Mouse (Mus musculus) forebrain, embryonic 11.5 days (tissue): ENCODE measurements around the gene Pdcd2. TPM values are rescaled to one million over a fixed set of nuclear protein-coding genes. Genes with fewer than 3 reads are reported as not detected.
"Not testable (repeated sequence)": the region's sequence is repeated elsewhere in the genome, so short reads cannot be mapped to it uniquely, and the experiment has no call there.

ENCODE experiments used
- ATAC-seq: fragments of 200-750 bp; cut with Nextera tagmentation; replicated peaks from 2 replicates; pipeline ENCODE4 v1.8.0; 2017; ENCODE audit warnings: moderate TSS enrichment; ENCODE audit not compliant: low FRiP score
- DNase-seq: peaks from one replicate; pipeline ENCODE4 v3.0.0-alpha.2; 2017; ENCODE audit warnings: low spot score
- H3K27ac ChIP-seq: fragments of 300-500 bp; sonication (generic); 2 replicates; pipeline ENCODE4 v1.5.1; 2014; ENCODE audit warnings: low read depth, low read length
- H3K27me3 ChIP-seq: fragments of 300-500 bp; sonication (generic); 2 replicates; pipeline ENCODE4 v1.6.1; 2014; ENCODE audit warnings: mild to moderate bottlenecking, low read length, mixed read lengths; ENCODE audit not compliant: control insufficient read depth, insufficient read depth
- H3K36me3 ChIP-seq: fragments of 300-500 bp; sonication (generic); 2 replicates; pipeline ENCODE4 v1.6.1; 2014; ENCODE audit warnings: mild to moderate bottlenecking, low read length, moderate library complexity, mixed read lengths; ENCODE audit not compliant: control insufficient read depth, insufficient read depth
- H3K4me1 ChIP-seq: fragments of 300-500 bp; sonication (generic); replicated peaks from 2 replicates; pipeline ENCODE4 v1.6.1; 2014; ENCODE audit warnings: low read length, mixed read lengths; ENCODE audit not compliant: control insufficient read depth, insufficient read depth
- H3K4me2 ChIP-seq: fragments of 300-500 bp; sonication (generic); 2 replicates; pipeline ENCODE4 v1.6.1; 2014; ENCODE audit warnings: low read depth, mild to moderate bottlenecking, low read length, moderate library complexity, mixed read lengths; ENCODE audit not compliant: severe bottlenecking
- H3K4me3 ChIP-seq: fragments of 300-500 bp; sonication (generic); 2 replicates; pipeline ENCODE4 v1.5.1; 2014; ENCODE audit warnings: low read depth, low read length
- H3K9ac ChIP-seq: fragments of 300-500 bp; sonication (generic); 2 replicates; pipeline ENCODE4 v1.6.1; 2014; ENCODE audit warnings: low read length
- H3K9me3 ChIP-seq: fragments of 300-500 bp; sonication (generic); 2 replicates; pipeline ENCODE4 v1.6.1; 2016; ENCODE audit warnings: low read length, mixed read lengths; ENCODE audit not compliant: control insufficient read depth
- WGBS: fragments of 180-500 bp; shearing (Covaris S2); extraction: QIAGEN DNeasy Blood & Tissue Kit; methylation state at CpG from one replicate; pipeline ENCODE4 v1.1.7; 2014; 5-methylcytosine and 5-hydroxymethylcytosine counted together
- polyA plus RNA-seq: library from polyadenylated mRNA; unstranded; fragments of >200 nt; fragmentation: Nextera tagmentation; extraction: Ambion mirVana; gene quantifications from 2 replicates; pipeline ENCODE4 v1.2.1, GENCODE M21; 2014

Gene Pdcd2
- polyA plus RNA-seq, 1 experiment from 2014 or later: 53.0 TPM

DNA sequence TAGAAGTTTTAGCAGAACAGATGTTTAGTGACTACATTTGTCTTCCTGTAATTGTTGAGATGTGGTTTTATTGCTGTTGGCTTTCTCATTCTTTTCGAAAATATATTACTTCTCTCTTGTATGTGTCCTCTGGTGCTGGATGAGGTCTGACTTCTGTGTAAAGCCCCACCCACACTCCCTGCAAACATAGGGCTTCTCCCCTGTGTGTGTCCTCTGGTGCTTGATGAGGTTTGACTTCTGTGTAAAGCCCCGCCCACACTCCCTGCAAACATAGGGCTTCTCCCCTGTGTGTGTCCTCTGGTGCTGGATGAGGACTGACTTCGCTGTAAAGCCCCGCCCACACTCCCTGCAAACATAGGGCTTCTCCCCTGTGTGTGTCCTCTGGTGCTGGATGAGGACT is 16.8 kb upstream of the Pdcd2 start:
- not testable (repeated sequence) for H3K4me3 ChIP-seq, ATAC-seq, DNase-seq, H3K27me3 ChIP-seq, H3K27ac ChIP-seq, H3K36me3 ChIP-seq, H3K4me2 ChIP-seq, H3K9me3 ChIP-seq, H3K4me1 ChIP-seq, H3K9ac ChIP-seq
- 69% methylated on average over 3 of the region's 4 CpGs for WGBS

DNA sequence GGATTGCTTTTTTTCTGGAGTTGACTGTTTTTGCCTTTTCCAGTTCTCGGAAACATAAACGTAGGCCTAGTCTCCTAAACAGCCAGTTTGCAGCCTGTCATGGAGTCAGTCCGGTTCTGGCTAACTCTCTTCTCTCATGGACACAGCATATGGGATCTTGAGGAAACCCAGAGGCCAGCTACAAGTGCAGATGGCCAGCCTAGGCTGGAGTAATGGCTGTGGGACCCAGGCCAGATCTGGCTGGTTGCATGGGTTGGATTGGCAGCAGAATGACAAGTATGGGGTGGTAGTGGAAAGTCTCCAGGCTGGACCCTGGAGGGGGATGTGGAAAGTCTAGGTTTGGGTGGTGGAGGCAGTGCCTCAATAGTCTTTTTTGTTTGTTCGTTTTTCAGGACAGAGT is 13.2 kb upstream of the Pdcd2 start:
- H3K27me3 ChIP-seq: peaks cover 6% of the 10 kb centered on the region
- H3K4me3 ChIP-seq: no peak overlapping the region
- no peak overlapping the region for H3K9ac ChIP-seq
- no peaks in the 10 kb centered on the region for H3K4me1 ChIP-seq
- 81% methylated on average over 4 of the region's 4 CpGs for WGBS
- H3K27ac ChIP-seq: no peak overlapping the region
- ATAC-seq (no peak), DNase-seq (no peak)
- no peaks in the 10 kb centered on the region for H3K36me3 ChIP-seq
- H3K4me2 ChIP-seq: no peak overlapping the region
- no peaks in the 10 kb centered on the region for H3K9me3 ChIP-seq

GRCm38 (mm10) chr17:15536457-15536904 is 9.4 kb upstream of the Pdcd2 start:
- Histone ChIP-seq H3K4me2 (peak overlapping the region; percentile 88), H3K4me1 (no peaks in the 10 kb centered on the region), H3K4me3 (peak overlapping the region; percentile 42), H3K9me3 (no peaks in the 10 kb centered on the region), H3K36me3 (no peaks in the 10 kb centered on the region), H3K27ac (no peak overlapping the region), H3K9ac (peak overlapping the region; percentile 56), H3K27me3 (peaks cover 8% of the 10 kb centered on the region)
- ATAC-seq: peak; percentile 53; the same call in 1 of the 2 replicates
- 1% methylated on average over 33 of the region's 33 CpGs for WGBS
- DNase-seq: peak; percentile 70

DNA sequence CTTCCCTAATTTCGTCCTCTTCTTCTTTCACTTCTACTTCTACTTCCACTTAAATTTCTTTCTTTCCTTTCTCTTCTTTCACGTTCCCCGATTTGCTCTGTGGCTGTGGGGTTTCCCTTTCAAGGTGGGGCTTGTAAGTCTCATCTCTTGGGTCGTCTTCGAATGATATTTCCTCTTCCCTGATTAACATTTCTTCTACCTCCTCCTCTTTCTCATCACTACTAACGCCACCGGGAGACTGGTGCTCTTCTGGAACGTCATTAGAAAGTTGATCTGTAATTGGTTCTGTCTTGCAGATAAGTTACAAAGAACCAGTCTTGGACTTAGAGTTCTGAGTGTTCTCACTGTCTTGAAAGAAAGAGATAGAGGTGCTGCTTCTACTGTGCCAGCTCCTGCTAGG is 8.8 kb upstream of the Pdcd2 start:
- Histone ChIP-seq H3K4me1 (no peaks in the 10 kb centered on the region), H3K4me2 (peak overlapping the region; percentile 88), H3K9me3 (no peaks in the 10 kb centered on the region), H3K36me3 (no peaks in the 10 kb centered on the region), H3K27me3 (peaks cover 8% of the 10 kb centered on the region), H3K27ac (no peak overlapping the region), H3K9ac (peak overlapping the region; percentile 56; the same call in 1 of the 2 replicates), H3K4me3 (peak overlapping the region; percentile 42)
- 23% methylated on average over 8 of the region's 8 CpGs for WGBS
- no peak for DNase-seq
- no peak for ATAC-seq

- no peak overlapping the region for H3K4me3 ChIP-seq
- no peaks in the 10 kb centered on the region for H3K9me3 ChIP-seq
- DNase-seq: no peak
- H3K27me3 ChIP-seq: peaks cover 8% of the 10 kb centered on the region
- H3K4me2 ChIP-seq: no peak overlapping the region
- no peaks in the 10 kb centered on the region for H3K36me3 ChIP-seq
- no peak overlapping the region for H3K27ac ChIP-seq
- WGBS: 65% methylated on average over 11 of the region's 11 CpGs
- H3K9ac ChIP-seq: no peak overlapping the region
- H3K4me1 ChIP-seq: no peaks in the 10 kb centered on the region
- no peak for ATAC-seq
These were observed 8.2 kb upstream of the Pdcd2 start for GRCm38 (mm10) chr17:15535162-15535800.

- H3K27ac ChIP-seq: no peak overlapping the region
- H3K4me2 ChIP-seq: no peak overlapping the region
- peaks cover under 1% of the 10 kb centered on the region; the same call in 1 of the 2 replicates for H3K27me3 ChIP-seq
- DNase-seq (peak; percentile 55), ATAC-seq (no peak)
- 6% methylated on average over 5 of the region's 5 CpGs for WGBS
- no peak overlapping the region for H3K9ac ChIP-seq
- no peaks in the 10 kb centered on the region for H3K9me3 ChIP-seq
- no peaks in the 10 kb centered on the region for H3K36me3 ChIP-seq
- H3K4me1 ChIP-seq: 0 out of 2 replicates have a peak, but pooled peaks cover 2% of the 10 kb centered on the region
- H3K4me3 ChIP-seq: no peak overlapping the region
These were observed 3.0 kb upstream of the Pdcd2 start for GRCm38 (mm10) chr17:15530141-15530540.

DNA sequence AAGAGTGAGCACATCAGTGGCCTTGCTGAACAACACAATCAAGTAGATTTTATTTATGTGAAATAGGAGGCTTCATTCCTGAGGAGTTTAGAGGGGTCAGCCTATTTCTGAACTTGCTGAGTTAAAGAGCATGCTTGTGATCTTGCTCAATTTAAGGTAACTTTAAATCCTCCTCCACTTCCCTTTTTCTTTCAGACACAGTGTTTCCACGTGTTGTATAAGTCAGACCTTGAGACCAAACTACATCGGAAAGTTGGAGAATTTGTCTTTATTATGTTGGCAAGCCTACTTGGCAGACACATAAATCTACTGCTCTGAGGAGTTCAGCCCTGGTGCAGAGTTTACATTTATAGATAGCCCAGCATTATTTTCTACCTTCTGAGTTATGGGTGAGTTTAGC is 1.8 kb upstream of the Pdcd2 start:
- Histone ChIP-seq H3K4me1 (0 out of 2 replicates have a peak, but pooled peaks cover 2% of the 10 kb centered on the region), H3K36me3 (no peaks in the 10 kb centered on the region), H3K27me3 (no peaks in the 10 kb centered on the region), H3K27ac (no peak overlapping the region), H3K4me3 (no peak overlapping the region), H3K9ac (no peak overlapping the region), H3K9me3 (no peaks in the 10 kb centered on the region), H3K4me2 (no peak overlapping the region)
- no peak for ATAC-seq
- DNase-seq: no peak
- 84% methylated on average over 2 of the region's 2 CpGs for WGBS

DNA sequence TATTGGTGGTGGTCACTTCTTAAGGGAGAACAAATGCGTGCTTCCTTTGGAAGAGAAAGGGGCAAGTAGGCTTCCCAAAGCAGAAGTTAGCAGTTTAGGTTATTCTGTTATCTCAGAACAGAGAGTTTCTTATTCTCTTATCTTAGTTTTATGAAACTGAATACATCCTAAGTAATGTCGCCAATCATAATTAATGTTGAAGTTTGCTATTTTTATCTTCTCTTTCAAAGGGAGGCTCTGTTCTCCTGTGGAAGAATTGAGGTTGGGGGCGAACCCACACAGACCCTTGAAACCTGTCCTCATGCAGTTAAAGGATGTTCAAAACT is 673 bp upstream of the Pdcd2 start:
- no peaks in the 10 kb centered on the region for H3K36me3 ChIP-seq
- H3K4me2 ChIP-seq: peak overlapping the region; percentile 81
- H3K27me3 ChIP-seq: no peaks in the 10 kb centered on the region
- H3K4me1 ChIP-seq: 0 out of 2 replicates have a peak, but pooled peaks cover 2% of the 10 kb centered on the region
- WGBS: 64% methylated on average over 3 of the region's 3 CpGs
- DNase-seq: no peak
- H3K9me3 ChIP-seq: no peaks in the 10 kb centered on the region
- no peak for ATAC-seq
- peak overlapping the region; percentile 90 for H3K4me3 ChIP-seq
- no peak overlapping the region for H3K27ac ChIP-seq
- H3K9ac ChIP-seq: peak overlapping the region; percentile 79

DNA sequence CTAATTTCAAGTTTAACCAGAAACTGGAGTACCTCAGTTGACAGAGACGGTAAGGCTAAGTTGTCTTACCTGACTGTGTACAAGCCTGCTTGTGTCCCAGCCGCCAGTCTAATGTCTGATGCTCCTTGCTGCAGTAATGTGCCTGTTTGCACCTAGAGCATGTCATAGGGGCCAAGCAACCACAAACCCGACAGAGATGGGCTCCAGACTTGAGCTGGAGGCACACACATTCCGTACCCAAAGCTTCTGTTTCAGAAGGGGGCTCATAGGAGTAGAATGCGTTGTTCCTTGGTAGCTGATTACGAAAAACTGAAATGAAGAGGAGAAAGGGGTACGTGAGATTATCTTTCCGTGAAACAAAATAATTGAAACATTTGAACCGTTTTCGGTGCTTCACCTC is 797 bp downstream of the Pdcd2 start:
- H3K9ac ChIP-seq: peak overlapping the region; percentile 79
- ATAC-seq (no peak), DNase-seq (no peak)
- no peaks in the 10 kb centered on the region for H3K27me3 ChIP-seq
- H3K4me1 ChIP-seq: 0 out of 2 replicates have a peak, but pooled peaks cover 2% of the 10 kb centered on the region
- H3K36me3 ChIP-seq: no peaks in the 10 kb centered on the region; the same call in 1 of the 2 replicates
- WGBS: 15% methylated on average over 10 of the region's 10 CpGs
- H3K4me2 ChIP-seq: peak overlapping the region; percentile 81
- no peaks in the 10 kb centered on the region for H3K9me3 ChIP-seq
- no peak overlapping the region for H3K27ac ChIP-seq
- H3K4me3 ChIP-seq: peak overlapping the region; percentile 90
